Mouse (Mus musculus) MEL-GATA-1-ER (cell line): ENCODE results near the gene Art3.

ENCODE experiments used
- DNase-seq: peaks from one replicate; pipeline ENCODE4 v3.0.0-alpha.2; 2012; ENCODE audit warnings: low read depth; ENCODE audit errors: extremely low read depth

Gene Art3

DNA sequence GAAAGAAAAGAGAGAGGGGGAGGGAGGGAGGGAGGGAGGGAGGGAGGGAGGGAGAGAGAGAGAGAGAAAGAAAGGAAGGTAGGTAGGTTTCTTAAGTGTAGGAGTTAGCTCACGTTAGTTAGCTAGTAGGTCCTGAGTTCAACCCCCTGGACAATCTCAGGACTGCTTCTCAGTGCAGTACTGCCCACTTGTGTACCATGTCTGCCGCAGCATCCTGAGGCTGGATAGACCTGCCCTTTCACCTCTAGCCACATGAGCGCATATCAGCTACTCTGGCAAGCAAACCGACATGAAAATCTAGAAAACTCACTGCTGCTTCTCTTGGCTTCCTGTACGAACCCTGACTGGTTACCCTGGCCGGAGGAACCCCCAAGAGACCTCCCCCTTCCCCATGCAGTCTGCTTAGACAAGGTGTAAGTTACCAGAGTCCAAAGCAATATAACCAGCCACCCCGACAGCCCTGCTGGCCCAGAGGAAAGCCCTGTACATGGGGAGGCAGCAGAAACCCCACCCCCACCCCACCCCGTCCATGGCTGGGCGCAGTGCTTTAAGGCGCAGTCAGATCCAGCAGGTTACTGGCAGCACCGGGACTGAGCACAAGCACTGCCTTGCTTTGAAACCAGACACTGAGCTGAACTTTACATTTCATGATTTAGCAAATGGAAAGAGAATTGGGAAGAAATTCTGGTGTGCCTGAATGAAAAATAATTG lies 81.8 kb downstream of the Art3 start:
- DNase-seq: no peak

DNA sequence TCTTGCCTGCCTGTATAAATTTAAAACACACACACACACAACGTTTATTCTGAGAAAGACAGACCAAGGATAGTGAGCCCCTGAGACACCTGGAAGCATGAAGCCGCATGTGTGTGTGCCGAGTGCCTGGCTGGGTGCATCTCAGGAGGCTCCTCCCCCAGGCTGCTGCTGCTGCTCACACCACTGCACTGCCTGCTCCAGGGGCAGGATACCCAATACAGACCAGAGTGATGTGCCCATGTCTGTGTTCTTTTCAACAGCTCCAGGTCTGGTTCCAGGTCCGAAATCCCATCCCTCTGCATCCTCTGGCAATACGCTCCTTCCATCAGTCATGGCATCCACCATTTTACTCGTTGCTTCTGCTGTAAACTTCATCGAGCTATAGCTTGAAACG lies 82.4 kb downstream of the Art3 start:
- DNase-seq: no peak

DNA sequence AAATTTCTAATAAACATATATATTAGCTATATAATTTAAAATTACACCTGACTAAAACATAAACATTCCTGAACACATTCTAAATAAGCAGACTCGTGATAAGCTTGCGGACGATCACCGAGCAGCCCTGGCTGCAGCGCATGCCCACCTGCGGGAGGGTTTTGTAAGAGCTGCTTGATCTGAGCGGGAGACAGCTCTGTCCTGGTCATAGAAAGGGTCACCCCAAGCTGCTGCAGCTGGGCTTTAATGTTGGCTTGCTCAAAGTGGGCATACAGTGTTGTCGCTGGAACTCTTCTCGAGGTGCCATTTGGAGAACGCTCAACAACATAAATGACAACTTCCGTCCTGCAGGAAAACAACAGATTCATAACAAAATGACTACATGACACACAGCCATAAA lies 92.5 kb downstream of the Art3 start:
- no peak for DNase-seq

DNA sequence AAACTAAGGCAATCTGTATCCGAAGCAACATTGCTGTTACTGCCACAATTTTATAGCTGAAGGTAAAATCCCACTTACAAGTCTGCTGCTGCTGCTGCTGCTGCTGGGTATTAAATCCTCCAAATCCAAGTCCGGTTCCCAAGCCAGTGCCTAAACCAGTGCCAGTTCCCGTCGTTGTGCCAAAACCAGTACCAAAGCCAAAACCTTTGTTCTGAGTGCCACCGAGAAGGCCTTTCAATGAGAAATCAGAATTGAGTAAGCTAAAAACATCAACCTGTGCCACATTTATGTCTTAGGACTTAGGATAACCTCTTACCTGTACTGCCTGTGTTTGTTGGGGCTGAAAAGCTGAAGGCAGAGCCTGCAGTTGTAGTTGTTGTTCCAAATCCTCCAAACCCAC lies 99.1 kb downstream of the Art3 start:
- DNase-seq: no peak

DNA sequence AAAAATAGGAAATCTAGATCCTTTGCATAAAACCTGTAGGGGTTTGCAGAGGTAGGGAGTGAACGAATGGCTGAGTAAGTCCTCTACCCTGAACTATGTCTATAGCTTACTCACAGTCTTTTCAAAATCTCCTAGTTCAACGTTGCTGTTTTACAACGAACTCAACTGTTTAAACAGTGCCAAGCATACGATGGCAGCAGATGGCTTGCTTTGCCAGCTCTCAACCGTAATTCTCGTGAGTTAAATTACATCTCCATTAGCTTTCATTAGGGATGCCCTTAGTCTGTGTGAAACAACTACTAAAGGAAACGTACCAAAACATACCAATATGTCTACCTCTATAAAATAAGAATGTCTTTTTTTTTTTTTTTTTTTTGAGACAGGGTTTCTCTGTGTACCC lies 100.0 kb downstream of the Art3 start:
- no peak for DNase-seq

DNA sequence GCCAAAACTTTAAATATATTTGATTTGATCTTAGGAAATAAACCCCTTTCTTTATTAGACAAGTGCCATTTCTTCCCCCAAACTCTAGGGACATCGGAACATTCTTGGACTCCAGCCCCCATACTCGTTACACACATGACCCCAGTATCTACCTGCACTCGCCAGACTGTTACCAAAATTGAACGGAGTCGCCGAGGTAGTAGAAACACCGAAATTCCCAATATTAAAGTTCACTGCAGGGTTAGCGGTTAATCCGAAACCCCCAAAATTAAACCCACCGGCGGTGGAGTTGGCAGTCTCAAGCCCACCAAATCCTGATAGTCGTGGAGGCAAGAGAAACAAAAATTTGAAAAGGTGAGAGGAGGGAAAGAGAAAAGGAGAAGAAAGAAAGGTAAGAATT lies 102.4 kb downstream of the Art3 start:
- no peak for DNase-seq

DNA sequence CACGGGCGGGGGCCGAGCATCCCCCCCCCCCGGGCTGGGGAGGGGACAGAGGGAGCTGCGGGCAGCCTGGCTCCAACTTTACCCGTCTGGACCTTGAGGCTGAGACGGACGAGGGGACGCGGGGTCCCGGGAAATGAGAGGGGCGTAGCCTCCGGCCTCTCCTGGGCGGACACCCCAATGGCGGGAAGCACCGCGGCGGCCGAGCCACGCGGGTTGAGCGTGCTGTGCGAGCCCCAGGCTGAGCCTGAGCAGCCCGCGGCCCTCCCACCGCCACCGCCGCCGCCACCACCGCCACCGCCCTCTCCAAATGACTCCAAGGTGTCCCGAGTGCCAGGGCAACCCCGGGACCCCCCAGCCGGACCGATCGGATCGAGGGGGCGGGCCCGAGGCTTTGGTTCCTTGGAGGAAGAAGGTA lies 103.0 kb downstream of the Art3 start:
- no peak for DNase-seq

DNA sequence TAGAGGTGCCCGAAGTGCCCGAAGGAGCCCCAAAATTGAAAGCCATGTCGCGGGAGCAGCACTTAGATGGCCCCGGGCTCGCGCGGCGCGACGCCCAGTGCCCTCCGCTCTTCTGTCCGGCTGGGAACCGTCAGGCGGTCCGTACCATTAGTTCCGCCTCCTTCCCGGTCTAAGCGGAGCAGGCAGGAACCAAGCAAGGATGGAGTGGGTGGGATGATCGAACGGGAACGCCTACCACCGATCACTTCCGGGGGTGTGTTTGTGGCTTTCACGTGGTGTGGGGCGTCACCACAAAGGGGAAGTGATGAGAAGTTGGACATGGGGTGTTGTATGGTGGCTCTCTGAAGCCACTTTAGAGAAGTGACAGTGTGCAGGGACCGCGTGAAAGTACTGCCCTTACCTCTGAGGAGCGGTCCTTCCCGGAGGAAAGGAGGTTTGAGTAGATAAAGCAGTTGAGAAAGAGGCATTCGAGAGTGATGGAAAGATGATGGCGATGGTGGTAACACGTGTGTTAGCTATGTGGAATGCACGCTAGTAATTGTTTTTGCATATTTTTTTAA lies 103.5 kb downstream of the Art3 start, which contains the start of gene Nup54:
TSS of gene Nup54 (minus strand) at position 195 of the 560 bp plus-strand sequence.
- peak; percentile 97 for DNase-seq

DNA sequence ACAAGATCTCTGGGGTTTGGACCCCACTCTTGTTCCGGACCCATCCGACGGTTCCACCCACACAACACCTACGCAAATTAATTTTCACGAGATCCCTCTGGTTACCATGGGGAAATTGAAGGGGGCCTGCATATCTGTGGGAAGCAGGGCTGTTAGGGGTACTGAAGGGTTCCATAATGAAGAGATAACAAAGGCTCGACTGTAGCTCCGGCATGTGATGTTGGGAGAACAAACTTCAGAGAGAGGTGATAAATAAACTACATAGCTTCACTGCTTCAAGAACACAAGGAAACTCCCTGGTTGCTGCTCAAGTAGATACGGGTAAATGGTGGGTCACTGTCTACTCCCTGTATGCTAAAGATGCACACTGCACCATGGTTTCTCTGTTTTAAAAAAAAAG lies 106.9 kb downstream of the Art3 start:
- peak; percentile 43 for DNase-seq

DNA sequence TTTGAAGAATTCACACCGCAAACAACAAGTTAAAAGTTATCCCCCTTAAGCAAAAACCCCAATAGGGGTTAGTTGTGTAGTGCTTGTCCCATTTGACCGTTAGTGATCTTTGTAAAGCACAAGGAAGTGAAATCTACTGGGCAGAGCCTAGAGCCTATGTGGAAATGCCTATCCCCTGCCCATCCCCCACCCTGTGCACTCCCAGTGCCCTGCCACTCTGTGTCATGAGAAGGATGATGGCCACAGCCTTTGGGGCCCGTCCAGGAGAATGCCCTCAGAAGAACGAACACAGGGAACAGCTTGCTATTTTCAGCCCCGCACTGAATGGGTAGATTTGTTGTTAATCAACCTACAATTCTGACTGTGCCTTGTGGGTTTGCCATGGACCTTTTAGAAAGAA lies 109.9 kb downstream of the Art3 start:
- DNase-seq: no peak

DNA sequence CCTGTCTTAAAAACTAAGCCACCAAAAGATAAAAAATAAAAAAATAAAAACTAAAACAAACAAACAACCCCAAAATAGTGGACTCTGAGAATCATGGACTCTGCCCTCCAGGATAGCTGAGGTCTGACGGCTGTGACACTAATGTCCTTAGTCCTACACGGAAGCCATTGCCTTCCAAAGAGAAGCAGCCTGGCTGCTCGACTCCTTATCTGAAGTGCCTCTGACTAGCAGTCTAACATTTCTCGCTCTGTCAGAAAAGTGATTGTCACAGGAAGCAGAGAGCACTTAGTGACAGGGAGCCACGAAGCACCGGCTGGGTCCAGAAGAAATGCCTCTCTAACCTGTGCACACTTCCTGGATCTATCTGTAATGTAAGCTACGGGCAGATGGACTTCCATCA lies 111.3 kb downstream of the Art3 start:
- DNase-seq: no peak

DNA sequence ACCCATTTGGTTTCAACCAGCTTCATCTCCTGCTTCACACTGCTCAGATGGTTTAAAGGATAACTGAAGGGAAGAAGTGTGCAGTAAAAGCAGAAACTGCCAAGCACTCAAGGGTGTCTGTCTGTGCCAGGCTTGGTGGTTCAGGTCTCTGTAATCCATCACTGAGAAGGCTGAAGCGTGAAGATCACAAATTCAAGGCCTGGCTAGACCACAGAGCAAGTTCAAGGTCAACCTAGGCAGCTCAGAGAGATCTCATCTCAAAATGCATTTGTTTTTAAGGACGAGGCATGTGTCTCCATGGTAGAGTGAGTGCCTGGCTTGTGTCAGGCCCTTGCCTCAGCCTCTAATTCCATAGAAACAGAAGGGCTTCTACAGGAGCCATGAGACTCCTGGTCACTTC lies 113.4 kb downstream of the Art3 start:
- DNase-seq: no peak

DNA sequence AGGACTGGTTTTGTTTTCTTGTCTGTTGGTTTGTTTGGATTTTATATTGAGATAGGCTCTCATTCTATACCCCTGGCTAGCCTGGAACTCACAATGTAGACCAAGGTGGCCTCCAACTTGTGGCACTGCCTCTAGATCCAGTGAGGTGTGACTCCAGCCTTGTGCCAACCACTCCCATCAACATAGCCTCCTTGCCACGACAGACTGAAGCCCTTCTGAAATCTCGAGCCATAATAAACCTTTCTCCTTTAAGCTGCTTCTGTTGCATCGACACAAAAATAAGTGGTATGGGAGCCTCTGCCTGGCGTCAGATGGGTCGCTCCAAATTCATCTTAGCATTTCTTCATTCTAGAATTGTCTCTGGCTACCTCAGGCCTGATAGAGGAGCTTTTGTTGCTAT lies 115.1 kb downstream of the Art3 start:
- DNase-seq: no peak

DNA sequence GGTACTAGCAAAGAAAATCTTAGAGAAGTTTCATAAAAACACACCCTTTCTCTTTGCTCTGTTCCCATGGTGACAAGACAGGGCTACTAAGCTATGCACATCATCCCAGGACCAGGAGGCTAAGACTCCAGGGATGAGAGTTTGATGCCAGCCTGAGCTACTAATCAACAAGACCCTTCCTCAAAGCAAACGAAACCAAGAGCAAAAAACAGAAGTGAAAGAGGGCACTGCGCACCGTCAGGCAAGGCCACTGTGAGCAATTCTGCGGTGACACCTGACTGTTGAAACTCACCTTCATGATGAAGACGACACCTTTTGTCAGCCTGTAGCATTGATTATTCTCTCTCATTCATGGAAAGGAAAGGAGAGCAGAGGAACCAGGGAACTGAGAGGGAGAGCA lies 121.2 kb downstream of the Art3 start:
- no peak for DNase-seq

DNA sequence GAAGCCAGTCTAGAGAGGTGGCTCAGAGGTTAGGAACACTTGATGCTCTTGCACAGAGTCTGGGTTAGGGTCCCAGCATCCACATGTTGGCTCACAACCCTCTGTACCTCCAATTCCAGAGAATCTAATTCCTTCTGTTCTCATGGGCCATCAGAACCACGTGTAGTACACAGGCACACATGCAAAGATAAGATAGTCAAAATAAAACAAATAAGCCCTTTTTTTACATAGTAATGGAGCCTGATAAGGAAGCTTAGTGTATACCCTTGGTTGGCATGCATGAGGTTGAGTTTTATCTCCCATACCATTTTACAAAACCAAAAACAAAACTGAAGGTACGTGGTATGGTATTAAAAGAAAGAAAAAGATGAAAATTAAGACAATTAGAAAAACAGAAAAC lies 125.8 kb downstream of the Art3 start:
- no peak for DNase-seq

DNA sequence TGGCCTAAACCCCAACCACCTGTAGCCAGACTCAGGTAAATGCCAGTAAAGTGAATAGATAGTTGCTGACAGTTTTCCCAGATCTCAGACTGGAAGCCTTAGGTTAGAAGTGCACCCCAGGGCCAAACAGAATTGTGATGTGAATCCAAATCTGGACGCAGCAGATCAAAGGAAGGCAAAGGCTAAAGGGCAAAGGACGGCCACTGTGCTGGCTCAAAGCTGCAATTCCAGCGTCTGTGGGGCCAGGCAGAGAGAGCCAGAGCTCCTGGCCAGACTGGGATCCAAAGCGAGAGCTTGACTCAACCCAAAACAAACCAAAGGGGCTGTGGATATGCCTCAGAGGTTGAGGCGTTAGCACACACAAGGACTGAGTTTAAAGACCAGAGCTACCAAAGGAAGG lies 127.1 kb downstream of the Art3 start:
- DNase-seq: no peak

DNA sequence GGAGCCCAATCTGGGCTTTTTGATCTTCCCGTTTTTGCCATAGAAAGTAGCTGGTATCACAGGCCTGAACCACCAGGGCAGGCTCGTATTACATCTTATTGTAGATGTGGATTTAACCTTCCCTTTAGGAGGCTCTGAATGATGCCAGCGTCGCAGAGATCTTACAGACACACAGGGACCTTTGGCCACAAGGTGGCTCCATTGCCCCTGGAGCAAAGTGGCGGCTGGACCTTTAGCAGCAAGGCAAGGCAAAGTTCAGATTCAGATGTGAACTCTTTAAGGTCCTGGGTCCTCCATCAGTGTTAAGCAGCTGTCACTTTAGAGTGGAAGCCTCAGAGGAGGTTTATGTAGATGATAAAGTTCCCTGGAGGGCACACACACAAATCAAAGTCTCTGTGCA lies 129.7 kb downstream of the Art3 start:
- no peak for DNase-seq
